Mouse (Mus musculus) kidney, adult 18-20 months (tissue): ENCODE data around the gene Slco3a1.

Experiments used
- DNase-seq: peaks from one replicate; pipeline ENCODE4 v3.0.0; 2021

Gene Slco3a1

DNA sequence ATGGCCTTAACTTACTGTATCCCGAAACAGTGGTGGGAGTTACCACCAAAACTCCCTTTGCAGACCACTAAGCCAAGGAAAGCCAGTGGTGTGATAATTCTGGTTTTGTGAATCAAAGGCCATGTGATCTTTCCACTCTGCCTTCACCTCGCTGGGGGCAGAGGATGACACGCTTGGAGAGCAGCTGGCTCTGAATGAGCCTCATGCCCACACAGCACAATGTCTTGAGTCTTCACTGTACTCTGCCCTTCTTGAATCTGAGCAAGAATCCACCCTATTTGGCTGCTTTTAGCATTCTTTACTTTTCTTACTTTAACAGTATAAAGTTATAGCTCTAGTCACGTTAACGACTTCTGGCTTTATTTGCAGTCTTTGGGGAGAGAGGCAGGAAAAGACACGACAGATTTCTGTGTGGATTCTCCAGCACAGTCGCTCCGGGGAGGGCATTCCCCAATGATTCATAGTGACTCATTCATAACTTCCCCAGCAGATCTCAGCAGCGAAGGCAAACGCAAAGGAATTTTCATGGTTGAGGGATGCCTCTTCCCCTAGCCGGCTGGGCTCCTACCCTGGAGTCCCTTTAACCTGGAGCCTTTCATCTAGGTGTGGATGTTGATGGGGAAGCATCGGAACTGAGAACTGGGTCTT lies 178.1 kb downstream of the Slco3a1 start:
- no peak for DNase-seq

GRCm38 (mm10) chr7:74375174-74375957 lies 179.2 kb downstream of the Slco3a1 start:
- peak; percentile 68 for DNase-seq

DNA sequence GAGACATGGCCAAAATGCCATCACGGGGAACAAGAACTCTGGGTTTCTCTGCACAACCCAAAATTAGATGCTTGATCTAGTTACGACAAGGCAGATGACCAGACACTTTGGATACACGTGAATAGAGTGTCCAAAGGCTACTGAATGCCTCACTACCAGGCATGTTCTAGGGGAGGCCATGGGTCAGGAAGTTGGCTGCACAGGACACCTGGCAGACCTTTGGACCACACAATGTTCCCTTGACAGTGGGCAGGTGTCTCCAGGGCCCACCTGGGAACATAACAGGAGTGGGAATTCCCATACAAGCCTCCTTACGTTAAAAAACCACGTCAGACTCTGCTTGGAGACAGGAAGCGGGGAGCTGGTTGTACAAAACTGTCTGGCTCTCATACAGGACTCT lies 181.5 kb downstream of the Slco3a1 start:
- no peak for DNase-seq

DNA sequence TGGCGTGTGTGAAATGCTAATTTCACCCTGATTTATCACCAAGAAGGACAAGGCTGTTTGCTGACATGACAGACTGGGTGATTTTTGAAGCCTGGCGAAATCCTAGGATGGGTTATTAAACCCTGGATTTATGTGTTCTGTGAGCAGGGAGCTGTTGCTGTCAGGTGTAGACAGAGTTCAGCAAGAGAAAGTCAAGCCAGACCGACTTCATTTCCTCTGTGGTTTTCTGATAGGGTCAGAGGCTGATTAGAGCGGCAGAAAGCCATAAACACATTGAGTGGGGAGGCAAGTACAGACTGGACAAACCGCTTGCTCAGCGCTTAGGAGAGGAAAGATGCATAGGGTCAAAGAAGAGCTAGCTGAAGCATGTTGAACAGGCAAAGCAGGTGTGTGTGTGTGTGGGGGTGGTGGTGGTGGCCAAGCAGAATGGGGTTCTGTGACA lies 182.4 kb downstream of the Slco3a1 start:
- no peak for DNase-seq

DNA sequence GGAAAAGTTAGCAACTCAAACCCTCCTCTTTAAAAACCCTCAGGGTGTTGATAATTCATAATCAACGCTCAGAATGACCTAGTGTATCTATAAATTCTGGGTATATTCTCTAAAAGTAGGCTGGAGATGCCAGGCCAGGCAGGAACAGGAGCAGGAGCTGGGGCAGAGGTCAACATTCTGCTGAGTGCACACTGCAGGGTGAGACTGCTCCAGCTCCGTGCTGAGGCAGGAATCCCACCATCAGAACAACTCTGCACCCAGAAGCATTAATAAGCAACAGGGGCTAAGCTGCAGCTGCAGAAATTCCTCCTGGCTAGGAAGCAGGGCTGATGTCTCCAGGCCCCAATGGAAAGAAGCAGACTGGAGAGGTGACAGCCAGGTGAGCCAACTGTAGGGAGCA lies 182.9 kb downstream of the Slco3a1 start:
- DNase-seq, result no peak

GRCm38 (mm10) chr7:74371208-74371607 lies 183.4 kb downstream of the Slco3a1 start:
- no peak for DNase-seq

DNA sequence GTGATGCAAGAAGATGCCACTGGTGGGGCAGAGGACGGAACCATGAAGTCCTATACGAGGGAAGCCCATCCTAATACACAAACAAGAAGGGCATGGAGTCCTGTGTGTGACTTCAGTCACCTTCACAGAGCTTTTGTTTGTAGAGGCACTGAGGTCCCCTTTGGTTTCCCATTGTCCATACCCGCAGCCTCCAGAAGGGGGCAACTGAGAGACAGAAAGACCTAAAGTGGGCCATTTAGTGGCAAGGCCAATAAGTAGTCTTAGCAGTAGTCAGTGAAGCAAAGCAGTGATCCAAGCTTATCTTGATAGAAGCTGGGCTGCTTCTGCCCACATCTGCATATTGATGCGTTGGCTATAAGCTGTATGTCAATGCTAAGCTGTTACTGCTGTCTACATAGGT lies 184.9 kb downstream of the Slco3a1 start:
- no peak for DNase-seq

DNA sequence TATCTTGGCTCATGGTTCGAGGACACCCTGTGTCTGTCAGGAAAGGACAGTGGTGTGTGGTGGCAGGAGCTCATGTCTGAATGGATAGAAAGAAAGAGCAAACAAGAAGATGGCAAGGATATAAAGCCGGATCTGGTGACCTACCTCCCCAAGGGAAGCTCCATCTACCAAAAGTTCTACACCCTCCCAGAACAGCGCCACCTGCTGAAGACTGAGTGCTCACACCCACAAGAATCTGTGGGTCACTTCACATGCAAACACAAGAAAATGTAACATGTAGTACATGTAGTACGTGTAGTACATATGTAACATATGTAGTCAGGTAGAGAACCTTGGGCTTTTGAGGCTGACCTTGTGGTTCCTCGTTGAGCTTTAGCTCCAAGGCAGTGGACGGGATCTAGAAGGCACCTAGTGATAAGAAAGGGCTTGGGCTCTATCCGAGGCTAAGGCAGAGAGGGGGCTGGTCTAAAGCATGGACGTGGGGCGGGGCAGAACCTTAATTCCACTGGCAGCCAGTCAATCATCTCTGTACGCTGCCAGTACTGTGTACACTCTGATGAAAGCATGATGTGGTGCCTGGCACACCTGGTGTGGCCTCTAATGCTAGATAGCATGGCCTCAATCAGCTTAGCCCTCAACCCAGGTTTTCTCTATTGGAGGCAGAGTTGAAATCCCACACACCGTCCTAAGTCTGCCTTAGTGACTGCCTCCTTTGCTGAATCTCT lies 186.2 kb downstream of the Slco3a1 start:
- DNase-seq, result no peak

- peak; percentile 52 for DNase-seq
These were observed 187.2 kb downstream of the Slco3a1 start for GRCm38 (mm10) chr7:74367350-74367749.

DNA sequence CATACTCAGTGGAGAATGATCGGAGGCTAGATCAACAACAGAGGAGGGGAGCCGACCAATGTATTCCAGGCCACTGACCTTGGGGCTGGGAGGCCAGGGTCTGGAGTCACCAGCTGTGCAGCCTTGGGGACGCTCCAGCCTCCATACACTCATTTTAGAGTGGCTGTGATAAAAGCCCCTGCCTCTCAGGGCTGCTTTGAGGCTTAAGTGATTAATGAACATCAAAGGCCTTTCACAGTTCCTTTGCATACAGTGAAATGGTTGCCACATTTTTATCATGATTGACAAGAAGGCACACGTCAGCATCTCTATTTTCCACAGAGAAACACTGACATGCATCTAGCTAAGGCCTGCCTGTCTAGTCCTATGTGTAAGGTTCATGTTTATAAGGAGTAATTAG lies 189.0 kb downstream of the Slco3a1 start:
- no peak for DNase-seq

DNA sequence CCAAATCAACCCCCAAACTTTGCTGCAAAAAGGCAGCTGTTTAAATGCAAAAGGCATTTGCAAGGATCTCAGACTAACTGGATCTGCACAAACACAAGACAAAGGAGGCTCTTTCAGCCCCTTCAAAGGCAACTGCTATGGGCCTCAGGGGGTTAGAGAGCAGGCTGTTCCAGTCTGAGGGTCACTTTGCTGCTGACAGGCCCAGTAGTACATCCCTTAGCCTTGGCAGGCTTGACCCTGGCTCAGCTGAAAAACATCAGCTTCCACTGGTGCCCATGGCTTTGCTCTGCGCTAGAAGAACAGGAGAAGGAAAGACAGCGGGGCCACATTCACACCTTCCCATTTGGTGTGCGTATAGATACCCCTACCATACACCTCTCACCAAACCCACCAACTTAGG lies 189.6 kb downstream of the Slco3a1 start:
- no peak for DNase-seq

- no peak for DNase-seq
These were observed 191.1 kb downstream of the Slco3a1 start for GRCm38 (mm10) chr7:74363440-74363839.

DNA sequence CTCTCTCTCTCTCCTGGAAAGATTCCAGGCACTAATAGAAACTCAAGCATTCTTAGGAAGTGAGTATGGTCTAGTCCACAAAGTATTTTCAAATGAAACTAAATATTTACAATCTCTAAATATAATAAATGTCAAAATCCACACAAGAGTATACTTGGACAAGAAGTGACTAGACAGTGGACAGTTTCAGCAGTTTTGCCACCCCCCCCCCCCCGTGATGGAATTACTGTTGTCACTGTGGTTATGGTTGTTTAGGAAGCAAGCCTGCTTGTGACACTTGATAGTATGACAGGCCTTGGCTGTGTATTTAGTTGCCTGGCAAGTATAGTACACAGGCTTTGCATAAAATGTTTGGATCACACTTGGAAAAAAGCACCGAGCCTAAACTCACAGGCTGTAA lies 192.9 kb downstream of the Slco3a1 start:
- no peak for DNase-seq

GRCm38 (mm10) chr7:74357027-74357426 lies 197.6 kb downstream of the Slco3a1 start:
- DNase-seq, result no peak

DNA sequence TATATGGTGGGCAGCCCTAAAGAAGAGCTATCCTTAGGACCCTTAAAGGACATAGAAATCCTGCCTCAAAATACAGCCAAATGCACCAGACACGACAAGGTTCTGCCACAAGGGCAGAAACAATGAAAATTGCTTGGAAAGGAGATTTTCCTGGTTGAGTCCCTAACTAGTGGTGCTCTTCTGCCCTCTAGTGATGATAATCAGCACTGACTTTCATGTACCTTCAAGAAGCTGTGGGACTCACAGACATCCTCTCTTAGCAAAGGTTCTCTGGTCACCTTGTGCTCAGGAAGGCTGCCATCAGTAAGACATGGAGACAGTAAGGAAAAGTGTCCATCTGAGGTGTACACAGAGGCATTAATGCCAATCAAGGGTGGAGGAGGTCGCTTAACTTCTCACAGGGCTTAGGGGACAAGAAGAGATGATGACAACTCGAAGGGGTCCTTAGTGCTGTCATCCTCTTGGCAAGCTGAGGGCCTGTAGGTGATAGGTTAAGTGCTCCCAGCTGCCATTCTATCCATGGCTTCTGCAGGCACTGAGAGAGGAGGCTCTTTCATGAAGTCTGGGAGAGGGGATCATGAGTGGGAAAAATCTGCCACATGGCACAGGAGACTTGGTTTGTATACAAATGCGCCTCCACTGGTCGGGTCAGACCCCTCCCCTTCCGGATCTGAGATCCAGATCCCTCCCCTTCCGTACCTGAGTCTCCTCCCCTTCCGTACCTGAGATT lies 199.9 kb downstream of the Slco3a1 start:
- DNase-seq, result no peak

- DNase-seq, result no peak
These were observed 200.7 kb downstream of the Slco3a1 start for GRCm38 (mm10) chr7:74353707-74354468.

DNA sequence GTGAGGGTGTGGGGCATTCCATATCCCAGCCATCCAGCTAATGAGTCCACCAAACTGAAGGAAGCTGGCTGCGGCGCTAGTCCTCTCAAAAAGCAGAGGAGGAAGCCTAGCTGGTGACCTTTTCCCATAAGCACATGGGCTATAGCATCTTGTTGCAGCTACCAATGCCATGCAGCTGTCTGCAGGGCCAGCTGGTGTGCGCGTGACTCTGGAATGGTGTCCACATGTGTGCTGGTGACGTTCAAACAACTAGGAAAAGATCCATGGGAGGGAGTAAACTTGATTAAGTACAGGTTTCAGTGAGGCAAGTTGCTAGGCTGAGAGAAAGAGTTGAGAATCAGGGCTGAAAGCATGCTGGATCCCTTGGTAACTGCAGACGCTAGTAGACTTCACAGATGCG lies 201.3 kb downstream of the Slco3a1 start:
- no peak for DNase-seq

DNA sequence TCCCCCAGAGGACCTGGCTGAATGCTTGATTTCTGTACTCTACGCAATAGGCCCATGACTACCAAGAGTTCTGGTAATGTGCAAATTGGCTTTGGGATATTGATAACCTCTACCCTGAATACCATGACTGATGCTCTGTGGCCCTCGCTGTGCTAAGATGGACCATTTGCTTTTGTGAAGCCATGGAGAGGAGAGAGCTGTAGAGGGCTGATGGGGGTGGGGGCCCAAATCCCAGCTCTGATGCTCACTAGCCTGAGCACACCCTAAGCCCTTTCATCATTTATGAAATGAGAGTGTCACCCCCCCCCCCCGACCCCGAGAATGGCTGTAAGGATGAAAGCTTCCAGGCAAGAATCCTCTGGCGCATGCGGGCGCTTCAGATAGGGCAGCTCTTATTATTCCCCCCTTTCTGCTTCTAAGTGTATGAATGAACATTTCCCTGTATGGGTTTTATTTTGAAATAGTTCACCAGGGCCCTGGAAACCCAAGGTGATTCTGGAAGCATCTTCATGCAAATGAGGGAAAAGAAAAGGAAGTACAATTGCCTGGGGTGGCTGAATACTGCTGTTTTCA lies 206.2 kb downstream of the Slco3a1 start:
- DNase-seq, result no peak

GRCm38 (mm10) chr7:74347026-74347425 lies 207.6 kb downstream of the Slco3a1 start:
- no peak for DNase-seq

DNA sequence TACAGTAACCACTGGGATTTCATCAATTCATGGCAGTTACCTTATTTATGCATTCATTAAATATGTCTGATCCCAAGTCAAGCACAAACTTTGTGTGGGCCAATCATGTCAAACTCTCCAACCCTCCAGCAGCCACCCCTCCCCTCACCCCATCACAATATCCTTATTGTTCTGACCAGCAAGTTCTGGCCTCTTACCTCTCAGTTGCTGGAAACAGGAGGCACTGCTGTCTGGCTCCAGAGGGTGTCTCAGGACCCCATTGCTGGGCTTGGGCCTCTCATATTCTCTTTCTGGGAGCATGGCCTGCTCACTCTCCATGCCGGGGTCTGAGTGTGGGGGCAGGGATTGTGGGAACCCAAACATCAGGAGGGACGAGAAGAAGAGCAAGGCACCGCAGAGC lies 208.1 kb downstream of the Slco3a1 start:
- DNase-seq, result no peak

- DNase-seq, result no peak
These were observed 213.3 kb downstream of the Slco3a1 start for GRCm38 (mm10) chr7:74341149-74341805.
